Mouse (Mus musculus): ENCODE data around the gene Phc2.
"Not testable (repeated sequence)": the region's sequence is repeated elsewhere in the genome, so short reads cannot be mapped to it uniquely, and the experiment has no call there.

GRCm38 (mm10) chr4:128667195-128667594 lies 12.7 kb downstream of the Phc2 start:
- not testable (repeated sequence) for TF ChIP-seq GATA1 (IDR thresholded peaks at IDR 0.05; ENCODE audit: borderline replicate concordance, low read length); FLI1 (IDR thresholded peaks at IDR 0.05; ENCODE audit: low read length)

Data from megakaryocyte, embryonic 14.5 days (primary cell).